In the genomic region with DNA sequence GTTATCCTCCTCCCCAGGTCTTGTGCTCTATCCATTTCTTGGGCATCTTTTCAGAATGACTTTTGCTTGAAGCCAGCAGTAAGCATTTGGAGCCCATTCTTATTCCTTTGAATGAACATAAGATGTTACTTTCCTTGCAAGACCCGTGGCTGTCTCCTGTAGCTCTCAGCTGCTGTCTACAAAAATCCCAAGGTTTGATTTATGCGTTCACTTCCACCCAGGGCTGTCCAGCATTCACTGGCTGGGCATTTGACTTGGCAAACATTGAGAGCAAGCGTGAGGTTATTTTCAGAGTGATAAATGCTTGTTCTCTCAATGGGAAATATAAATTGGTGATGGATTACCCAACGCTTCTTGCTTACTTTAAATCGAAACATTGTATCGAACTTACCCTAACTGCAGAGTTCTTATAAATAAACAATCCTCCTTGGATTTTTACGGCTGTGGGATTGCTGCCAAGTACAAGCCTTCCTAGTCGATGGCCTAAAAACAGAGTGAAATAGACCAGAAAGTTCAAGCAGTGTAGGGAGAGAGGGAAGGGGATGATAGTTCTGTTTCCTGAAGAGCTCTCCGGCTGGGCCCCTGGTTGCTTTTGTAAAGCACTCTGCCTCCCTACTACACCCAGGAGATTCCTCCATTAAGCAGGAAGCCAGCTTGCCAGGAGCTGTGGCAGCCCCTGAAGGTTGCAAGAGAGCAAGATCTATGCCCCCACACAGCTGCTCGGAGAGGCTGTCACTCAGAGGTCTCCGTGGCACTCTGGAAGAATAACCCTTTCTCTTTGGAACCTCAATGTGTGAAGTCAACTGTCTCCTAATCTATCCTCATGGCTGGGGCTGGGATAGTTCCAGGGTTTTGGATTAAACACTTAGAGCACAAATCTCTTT, we compare ENCODE assay signal across 10 mouse cellular contexts.
DNase-seq lines count a peak whose midpoint lies in the region; ATAC-seq lines count a peak whose summit lies in the region.
"Had no signal": no experiment of that assay in that cellular context is flagged by ENCODE, and none has a peak within 500 bp of the region (broad histone marks: within the 10 kb centered on the region; RNA-seq: fewer than 3 reads in every experiment).

No protein-coding gene starts in this region.

- H3K36me3 ChIP-seq in liver, embryonic 11.5 days (ENCODE audit: control insufficient read depth, insufficient read depth, low read length) = no peaks in the 10 kb centered on the region
- H3K36me3 ChIP-seq in hindbrain, embryonic 10.5 days = no peaks in the 10 kb centered on the region
- no peaks in the 10 kb centered on the region for H3K36me3 ChIP-seq in neural tube, embryonic 15.5 days

- WGBS in liver, embryonic 11.5 days = 51% methylated on average over 11 of the region's 11 CpGs
- 52% methylated on average over 11 of the region's 11 CpGs for WGBS in hindbrain, embryonic 10.5 days
- WGBS in neural tube, embryonic 15.5 days = 16% methylated on average over 11 of the region's 11 CpGs

- H3K27ac ChIP-seq in liver, embryonic 11.5 days (ENCODE audit: low read depth, low read length) = peak overlapping the region; percentile 39; the same call in 1 of the 2 replicates
- H3K27ac ChIP-seq in hindbrain, embryonic 10.5 days = peak overlapping the region; percentile 80
- H3K27ac ChIP-seq in neural tube, embryonic 15.5 days (replicated peaks) = peak overlapping the region; percentile 52

- no peaks in the 10 kb centered on the region for H3K27me3 ChIP-seq in liver, embryonic 11.5 days (replicated peaks; ENCODE audit: control insufficient read depth, insufficient read depth, low read length)
- no peaks in the 10 kb centered on the region for H3K27me3 ChIP-seq in hindbrain, embryonic 10.5 days (ENCODE audit: insufficient read depth, poor library complexity, severe bottlenecking)
- no peaks in the 10 kb centered on the region for H3K27me3 ChIP-seq in neural tube, embryonic 15.5 days (replicated peaks)

- H3K4me2 ChIP-seq in liver, embryonic 11.5 days = no peak overlapping the region
- peak overlapping the region; percentile 26; the same call in 1 of the 2 replicates for H3K4me2 ChIP-seq in neural tube, embryonic 15.5 days

- no peaks in the 10 kb centered on the region for H3K9me3 ChIP-seq in liver, embryonic 11.5 days (ENCODE audit: control insufficient read depth, low read length)
- H3K9me3 ChIP-seq in hindbrain, embryonic 10.5 days = no peaks in the 10 kb centered on the region
- no peaks in the 10 kb centered on the region for H3K9me3 ChIP-seq in neural tube, embryonic 15.5 days (replicated peaks)

- DNase-seq in liver, embryonic 11.5 days (ENCODE audit: low spot score) = no peak
- no peak for DNase-seq in liver
- peak; percentile 59 for DNase-seq in hindbrain, embryonic 10.5 days (ENCODE audit: low spot score)
- peak; percentile 62 for DNase-seq in kidney, postnatal 14 days
- no peak for DNase-seq in spleen, adult 12 weeks (ENCODE audit: low spot score)
- DNase-seq: adrenal gland, adult 8-10 months had no signal

- no peak overlapping the region for H3K4me3 ChIP-seq in liver, embryonic 11.5 days (ENCODE audit: low read depth, low read length)
- no peak overlapping the region for H3K4me3 ChIP-seq in hindbrain, embryonic 10.5 days
- H3K4me3 ChIP-seq in neural tube, embryonic 15.5 days (replicated peaks) = no peak overlapping the region
- H3K4me3 ChIP-seq: erythroblast, embryonic 14.5 days had no signal

- ATAC-seq in liver, embryonic 11.5 days (replicated peaks; ENCODE audit: low FRiP score) = no peak
- peak; percentile 63 for ATAC-seq in neural tube, embryonic 15.5 days (ENCODE audit: low FRiP score)
- no peak for ATAC-seq in cerebellum, adult (ENCODE audit: insufficient number of reproducible peaks, low FRiP score, low TSS enrichment)
- ATAC-seq in erythroblast, adult 5-6 weeks (replicated peaks; ENCODE audit: low FRiP score, poor library complexity, severe bottlenecking) = no peak

- H3K4me1 ChIP-seq in liver, embryonic 11.5 days (replicated peaks; ENCODE audit: control insufficient read depth, insufficient read depth, low read length) = peaks cover 20% of the 10 kb centered on the region
- peaks cover 27% of the 10 kb centered on the region for H3K4me1 ChIP-seq in hindbrain, embryonic 10.5 days (replicated peaks)
- peaks cover 20% of the 10 kb centered on the region for H3K4me1 ChIP-seq in neural tube, embryonic 15.5 days

- no peak overlapping the region for H3K9ac ChIP-seq in liver, embryonic 11.5 days (ENCODE audit: low read depth, low read length)
- no peak overlapping the region for H3K9ac ChIP-seq in neural tube, embryonic 15.5 days (replicated peaks)

Comparison
In these comparisons a context has a peak if more than half of its experiments do, and no peak if none do; other contexts are left out.
1. DNase-seq: peak in hindbrain, embryonic 10.5 days (single experiment) and kidney, postnatal 14 days (single experiment); none in liver, embryonic 11.5 days (single experiment), liver (single experiment) and spleen, adult 12 weeks (single experiment).
2. Peak in every context shown above with its lines, with median percentiles within 50 percentile points of each other: H3K27ac ChIP-seq.